ENCODE assay signal across 8 mouse cellular contexts in genomic region chr1:156939251-156940141, GRCm38 (mm10). TPM values are rescaled to one million over a fixed set of nuclear protein-coding genes. Genes with fewer than 3 reads are reported as not detected.
A peak's percentile ranks its signal among the peaks of the same experiment; 100 is the strongest.
DNase-seq lines count a peak whose midpoint lies in the region; ATAC-seq and TF ChIP-seq lines count a peak whose summit lies in the region.

TSS of gene Ralgps2 (minus strand) at chr1:156939626.

- peak within 1 kb of the TSS; percentile 80 for H3K9ac ChIP-seq in heart, adult 2 months (ENCODE audit: low read depth, low read length)
- peak within 1 kb of the TSS; percentile 81 for H3K9ac ChIP-seq in limb, embryonic 14.5 days (ENCODE audit: low read depth, low read length, severe bottlenecking)
- H3K9ac ChIP-seq in midbrain, embryonic 15.5 days = peak within 1 kb of the TSS; percentile 97

- H3K4me3 ChIP-seq in heart, adult 2 months = peak within 1 kb of the TSS; percentile 74
- H3K4me3 ChIP-seq in limb, embryonic 14.5 days (replicated peaks; ENCODE audit: low read length) = peak within 1 kb of the TSS; percentile 79
- H3K4me3 ChIP-seq in midbrain, embryonic 15.5 days = peak within 1 kb of the TSS; percentile 99

- H3K27ac ChIP-seq in heart, adult 2 months = peak within 1 kb of the TSS; percentile 53
- H3K27ac ChIP-seq in limb, embryonic 14.5 days (replicated peaks; ENCODE audit: low read depth, low read length) = peak within 1 kb of the TSS; percentile 85
- H3K27ac ChIP-seq in midbrain, embryonic 15.5 days = peak within 1 kb of the TSS; percentile 99

- no peaks in the 10 kb centered on the region for H3K9me3 ChIP-seq in limb, embryonic 14.5 days (ENCODE audit: control insufficient read depth, low read length)
- no peaks in the 10 kb centered on the region for H3K9me3 ChIP-seq in midbrain, embryonic 15.5 days

- ATAC-seq in limb, embryonic 14.5 days (ENCODE audit: low FRiP score, low read depth) = peak; percentile 79
- ATAC-seq in midbrain, embryonic 15.5 days (replicated peaks) = peak; percentile 86

- no peak for TF ChIP-seq POLR2A in heart, adult 2 months (IDR thresholded peaks at IDR 0.05; ENCODE audit: insufficient read depth, low read depth, low read length)
- TF ChIP-seq POLR2A in limb, embryonic 14.5 days (IDR thresholded peaks at IDR 0.05; ENCODE audit: borderline replicate concordance, extremely low read depth, insufficient read depth, insufficient read length) = 0 out of 2 replicates have a peak, but pooled peaks have one; percentile 28

- H3K79me2 ChIP-seq in heart, adult 2 months (replicated peaks; ENCODE audit: control insufficient read depth, insufficient read depth, low read length) = no peaks in the 10 kb centered on the region; the same call in 1 of the 2 replicates

- peak within 1 kb of the TSS; percentile 87 for H3K4me2 ChIP-seq in limb, embryonic 14.5 days (replicated peaks; ENCODE audit: low read depth, low read length, severe bottlenecking)
- H3K4me2 ChIP-seq in midbrain, embryonic 15.5 days = peak within 1 kb of the TSS; percentile 52

- no peak for TF ChIP-seq CTCF in heart, adult 2 months (IDR thresholded peaks at IDR 0.05)

- TF ChIP-seq EP300 in heart, adult 2 months (IDR thresholded peaks at IDR 0.05; ENCODE audit: insufficient read depth, low read depth, low read length) = no peak

- DNase-seq in gastrocnemius, postnatal 10 days = peak; percentile 58
- no peak for DNase-seq in gastrocnemius, adult 18-20 months (ENCODE audit: low spot score)
- peak; percentile 82 for DNase-seq in embryo, embryonic 10.5 days (ENCODE audit: low spot score)
- peak; percentile 71 to 78 for DNase-seq in heart, adult 2 months
- peak; percentile 34 to 54 for DNase-seq in kidney, adult 8-10 months
- DNase-seq in limb, embryonic 14.5 days (ENCODE audit: low spot score) = peak; percentile 56
- peak; percentile 63 to 72 for DNase-seq in spleen, postnatal 10 days (ENCODE audit: low spot score in 2 of 2)

- no peaks in the 10 kb centered on the region for H3K4me1 ChIP-seq in heart, adult 2 months (ENCODE audit: control insufficient read depth, insufficient read depth, low read length)
- peaks cover 9% of the 10 kb centered on the region for H3K4me1 ChIP-seq in limb, embryonic 14.5 days (ENCODE audit: control insufficient read depth, insufficient read depth, low read length)
- H3K4me1 ChIP-seq in midbrain, embryonic 15.5 days = peaks cover 19% of the 10 kb centered on the region

- under 1% methylated on average over 123 of the region's 124 CpGs for WGBS in heart, adult 2 months
- 0% methylated on average over 57 of the region's 124 CpGs for WGBS in limb, embryonic 14.5 days
- WGBS in midbrain, embryonic 15.5 days = under 1% methylated on average over 64 of the region's 124 CpGs

- no peaks in the 10 kb centered on the region for H3K36me3 ChIP-seq in heart, adult 2 months (ENCODE audit: control insufficient read depth, insufficient read depth, low read length)
- H3K36me3 ChIP-seq in limb, embryonic 14.5 days (ENCODE audit: control insufficient read depth, insufficient read depth, low read length) = no peaks in the 10 kb centered on the region
- H3K36me3 ChIP-seq in midbrain, embryonic 15.5 days (replicated peaks) = no peaks in the 10 kb centered on the region

- intact Hi-C loops in heart, adult 2 months (cut with DNase I) = no loop called here

- H3K27me3 ChIP-seq in heart, adult 2 months (ENCODE audit: control insufficient read depth, insufficient read depth, low read length) = no peaks in the 10 kb centered on the region
- H3K27me3 ChIP-seq in limb, embryonic 14.5 days (ENCODE audit: control insufficient read depth, insufficient read depth, low read length) = peaks cover 4% of the 10 kb centered on the region; the same call in 1 of the 2 replicates
- no peaks in the 10 kb centered on the region for H3K27me3 ChIP-seq in midbrain, embryonic 15.5 days (replicated peaks)

RNA-seq across cellular contexts. Expression of gene Ralgps2, which starts in this region (rescaled TPM):
- total RNA-seq in gastrocnemius, postnatal 10 days (2021) = 10 to 100 TPM in 1 of 2 experiments, 1 to 10 TPM in 1; 8.4 to 17.6 TPM
- 1 to 10 TPM in 1 of 2 experiments, under 1 TPM in 1; 0.57 to 2.0 TPM for total RNA-seq in gastrocnemius, adult 18-20 months (2021)
- total RNA-seq in heart, adult 2 months (2021) = 1 to 10 TPM; 8.1 TPM
- 3.5 and 4.9 TPM in 2 replicates for polyA plus RNA-seq in heart, adult 2 months (2012; rRNA removed)
- 20.9 and 33.6 TPM in 2 replicates for polyA plus RNA-seq in limb, embryonic 14.5 days (2012; rRNA removed)
- polyA plus RNA-seq in limb, embryonic 14.5 days (2014; fragmentation: Nextera tagmentation; extraction: Ambion mirVana) = 63.7 and 73.8 TPM in 2 replicates
- 87.9 and 104 TPM in 2 replicates for polyA plus RNA-seq in midbrain, embryonic 15.5 days (2015; fragmentation: Nextera tagmentation; extraction: Ambion mirVana)
